Comparison of ENCODE assay signal across 28 mouse cellular contexts in the genomic region with DNA sequence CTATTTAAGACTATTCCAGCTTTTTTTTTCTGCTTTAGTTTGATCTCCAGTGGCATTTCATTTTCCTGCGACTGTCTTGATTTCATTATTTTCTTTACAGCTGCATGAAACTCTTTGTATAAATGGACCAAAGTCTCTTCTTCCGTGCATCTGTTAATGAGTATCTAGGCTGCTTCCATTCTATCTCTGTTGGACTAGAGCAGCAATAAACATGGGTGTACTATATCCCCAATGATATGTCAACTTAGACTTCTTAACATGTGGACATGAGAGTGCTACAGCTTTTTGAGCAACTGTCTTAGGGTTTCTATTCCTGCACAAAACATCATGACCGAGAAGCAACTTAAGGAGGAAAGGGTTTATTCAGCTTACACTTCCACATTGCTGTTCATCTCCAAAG.
"Had no signal": no experiment of that assay in that cellular context is flagged by ENCODE, and none has a peak within 500 bp of the region (broad histone marks: within the 10 kb centered on the region; RNA-seq: fewer than 3 reads in every experiment).

No protein-coding gene starts in this region.

- H3K27me3 ChIP-seq: embryonic facial prominence, embryonic 12.5 days; embryonic facial prominence, embryonic 13.5 days; embryonic facial prominence, embryonic 15.5 days; forebrain, embryonic 12.5 days; forebrain, embryonic 13.5 days; forebrain, embryonic 15.5 days had no signal

- H3K9me3 ChIP-seq: embryonic facial prominence, embryonic 10.5 days; embryonic facial prominence, embryonic 12.5 days; embryonic facial prominence, embryonic 13.5 days; embryonic facial prominence, embryonic 15.5 days; forebrain, embryonic 10.5 days; forebrain, embryonic 12.5 days; forebrain, embryonic 13.5 days; forebrain, embryonic 15.5 days had no signal

- H3K4me3 ChIP-seq: embryonic facial prominence, embryonic 10.5 days; embryonic facial prominence, embryonic 12.5 days; embryonic facial prominence, embryonic 13.5 days; embryonic facial prominence, embryonic 15.5 days; erythroblast, embryonic 14.5 days; forebrain, embryonic 10.5 days; forebrain, embryonic 12.5 days; forebrain, embryonic 13.5 days; forebrain, embryonic 15.5 days; gastrocnemius, adult 2 months; heart, adult 2 months had no signal

- ATAC-seq: forebrain, embryonic 13.5 days; forebrain, embryonic 14.5 days; forebrain, embryonic 15.5 days; forebrain, embryonic 16.5 days; forebrain, postnatal 0 days had no signal

- H3K9ac ChIP-seq: embryonic facial prominence, embryonic 12.5 days; embryonic facial prominence, embryonic 13.5 days; embryonic facial prominence, embryonic 15.5 days; forebrain, embryonic 12.5 days; forebrain, embryonic 13.5 days; forebrain, embryonic 15.5 days; forebrain, postnatal 0 days had no signal

- H3K4me2 ChIP-seq: embryonic facial prominence, embryonic 12.5 days; embryonic facial prominence, embryonic 13.5 days; embryonic facial prominence, embryonic 15.5 days; forebrain, embryonic 12.5 days; forebrain, embryonic 13.5 days; forebrain, embryonic 15.5 days had no signal

- DNase-seq: cerebellum, adult 2 months; cerebellum, adult 8-10 months; cerebellum, adult 9-10 months; cerebellum, adult 9-11 months; cerebellum, postnatal 10 days; cerebellum, postnatal 14 days; cerebellum, postnatal 25 days; cerebellum, postnatal 36 days; embryo, embryonic 11 days; forebrain, postnatal 0 days; gastrocnemius, adult 2 months; gastrocnemius, postnatal 10 days; gastrocnemius, postnatal 14 days; gastrocnemius, postnatal 25 days; gastrocnemius, postnatal 36 days; heart, adult 18-20 months; heart, adult 2 months had no signal

- H3K27ac ChIP-seq: embryonic facial prominence, embryonic 10.5 days; embryonic facial prominence, embryonic 12.5 days; embryonic facial prominence, embryonic 13.5 days; embryonic facial prominence, embryonic 15.5 days; forebrain, embryonic 10.5 days; forebrain, embryonic 12.5 days; forebrain, embryonic 13.5 days; forebrain, embryonic 15.5 days; gastrocnemius, adult 2 months; heart, adult 2 months had no signal

- H3K4me1 ChIP-seq: embryonic facial prominence, embryonic 10.5 days; embryonic facial prominence, embryonic 12.5 days; embryonic facial prominence, embryonic 13.5 days; embryonic facial prominence, embryonic 15.5 days; forebrain, embryonic 10.5 days; forebrain, embryonic 12.5 days; forebrain, embryonic 13.5 days; forebrain, embryonic 15.5 days had no signal
